Mouse (Mus musculus) gastrocnemius, postnatal 25 days (tissue): ENCODE data around the gene Arid2. TPM values are rescaled to one million over a fixed set of nuclear protein-coding genes. Genes with fewer than 3 reads are reported as not detected.
"Not testable (repeated sequence)": the region's sequence is repeated elsewhere in the genome, so short reads cannot be mapped to it uniquely, and the experiment has no call there.

Experiments
- DNase-seq: peaks from one replicate; pipeline ENCODE4 v3.0.0; 2022
- total RNA-seq, 2 experiments: library from RNA; stranded (reverse); gene quantifications; 1 replicate in 1 of 2; 2 replicates in 1 of 2; pipeline ENCODE4 v1.2.3; 2021

Gene Arid2
- total RNA-seq, 2 experiments from 2014 or later, result 11.8 to 13.0 TPM

DNA sequence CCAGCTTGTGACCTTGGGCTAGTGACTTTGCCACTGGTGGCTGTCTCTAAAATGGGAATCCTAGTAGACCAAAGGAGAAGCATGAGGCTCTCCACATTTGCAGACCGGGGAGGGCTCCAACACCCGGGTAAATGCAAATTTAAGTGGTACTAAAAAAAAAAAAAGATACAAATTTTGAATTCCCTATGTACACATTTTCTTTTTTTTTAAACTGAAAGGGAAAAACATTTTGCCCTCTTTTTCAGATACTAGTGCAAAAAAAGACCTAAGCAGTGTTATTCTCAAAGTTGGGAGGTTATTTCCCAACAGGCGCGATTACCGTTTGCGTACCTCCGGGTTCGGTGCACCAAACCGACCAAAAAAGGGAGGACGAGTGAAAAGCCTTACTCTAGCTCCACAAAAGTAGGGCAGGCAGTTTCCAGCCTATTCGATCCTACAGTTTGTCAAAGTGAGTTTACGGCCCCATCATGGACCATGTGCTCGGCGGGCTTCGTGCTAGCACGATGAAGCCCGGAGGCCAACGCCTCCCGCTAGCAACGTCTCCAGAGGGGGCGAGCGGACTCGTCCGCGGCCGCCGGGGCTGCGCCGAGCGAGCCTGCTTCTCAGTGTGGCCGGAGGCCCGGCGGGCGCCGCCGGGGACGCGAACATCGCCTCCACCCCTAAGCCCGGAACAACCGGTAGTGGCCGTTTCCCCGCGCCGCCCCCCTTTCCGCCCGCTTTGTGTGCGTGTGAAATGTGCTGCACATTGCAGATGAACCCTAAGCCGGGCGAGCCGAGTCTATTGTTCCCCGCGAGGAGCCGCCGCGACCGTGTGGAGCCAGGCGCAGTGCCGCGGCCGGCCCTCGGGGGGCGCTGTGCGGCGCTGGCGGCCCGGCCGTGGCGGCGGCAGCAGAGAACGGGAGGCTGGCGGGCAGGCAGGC, 1.0 kb upstream of the Arid2 start:
- peak; percentile 95 for DNase-seq

DNA sequence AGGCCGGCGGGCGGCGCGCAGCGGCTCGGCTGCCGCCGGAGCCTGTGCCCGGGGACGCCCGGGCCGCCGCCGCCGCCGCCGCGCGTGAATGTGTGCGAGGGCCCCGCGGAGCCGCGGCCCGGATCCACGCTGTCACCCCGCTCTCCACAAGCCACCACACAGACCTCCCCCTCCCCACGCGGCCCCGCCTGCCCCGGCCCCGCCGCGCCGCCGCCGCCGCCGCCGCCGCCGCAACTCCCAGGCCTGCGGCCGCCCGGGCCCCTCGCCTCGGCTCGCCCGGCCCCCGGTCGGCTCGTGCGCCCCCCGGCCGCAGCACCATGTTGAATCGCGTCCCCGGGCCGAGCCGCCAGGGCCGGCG, 404 bp upstream of the Arid2 start:
- no peak for DNase-seq

DNA sequence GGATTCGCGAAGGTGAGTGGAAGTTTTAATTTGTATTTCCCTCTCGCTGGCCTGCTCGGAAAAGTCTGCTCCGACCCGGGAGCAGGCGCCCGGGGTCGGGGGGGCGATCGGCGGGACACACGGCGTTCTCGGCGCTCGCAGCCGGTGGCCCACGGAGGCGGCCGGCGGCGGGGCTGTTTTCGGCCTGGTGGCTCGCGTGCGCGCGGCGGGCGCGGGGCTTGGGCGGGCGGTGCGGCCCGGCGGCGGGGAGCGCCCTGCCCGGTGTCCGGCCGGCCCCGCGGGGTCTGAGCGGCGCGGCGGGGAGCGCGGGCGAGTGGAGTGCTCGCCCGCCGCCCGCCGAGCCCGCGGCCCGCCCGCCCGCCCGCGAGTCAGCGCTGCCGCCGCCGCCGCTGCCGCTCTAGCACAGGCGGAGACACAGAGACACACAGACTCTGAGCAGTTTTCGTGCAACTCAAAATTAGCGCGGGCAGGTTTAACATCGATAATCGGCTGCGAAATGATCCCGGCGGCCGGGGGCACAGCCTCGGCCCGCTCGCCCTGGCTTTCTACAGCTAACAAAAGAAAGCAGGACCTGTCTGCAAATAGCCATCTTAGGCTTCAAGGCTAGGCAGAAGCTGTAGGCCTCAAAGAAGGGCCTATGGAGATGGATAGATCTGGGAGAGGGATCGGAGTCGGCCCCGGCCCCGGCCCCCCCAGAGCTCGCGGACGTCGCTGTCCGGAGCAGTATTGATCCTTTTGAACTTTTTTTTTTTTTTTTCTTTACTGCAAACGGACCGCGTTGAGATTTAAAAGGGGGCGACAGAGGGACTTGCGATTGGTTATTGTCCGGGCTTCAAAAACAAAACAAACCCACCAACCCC, 888 bp downstream of the Arid2 start:
- peak; percentile 45 for DNase-seq

DNA sequence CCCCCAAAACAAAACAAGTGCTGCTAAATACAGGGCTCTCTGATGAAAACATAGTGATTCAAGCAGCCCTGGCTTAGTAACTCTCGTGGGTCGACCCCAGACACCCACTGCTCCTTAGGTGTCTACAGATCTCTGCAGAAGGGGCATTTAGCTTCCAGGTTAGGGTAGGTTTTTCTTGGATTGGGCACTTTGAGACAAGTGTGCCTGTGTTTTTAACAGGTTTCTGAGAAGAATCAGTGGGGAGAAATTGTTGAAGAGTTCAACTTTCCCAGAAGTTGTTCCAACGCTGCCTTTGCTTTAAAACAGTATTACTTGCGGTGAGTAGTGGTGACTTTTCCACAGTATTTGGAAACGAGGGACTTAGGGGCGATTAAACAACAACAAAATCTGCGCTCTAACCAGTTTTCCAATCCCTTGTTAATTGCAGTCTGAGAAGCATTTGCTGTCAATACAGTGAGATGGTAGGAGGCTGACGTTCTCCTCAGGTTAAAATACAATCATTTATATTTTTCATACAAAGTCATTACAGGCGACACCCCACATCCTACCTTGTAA, 1.6 kb downstream of the Arid2 start:
- no peak for DNase-seq

DNA sequence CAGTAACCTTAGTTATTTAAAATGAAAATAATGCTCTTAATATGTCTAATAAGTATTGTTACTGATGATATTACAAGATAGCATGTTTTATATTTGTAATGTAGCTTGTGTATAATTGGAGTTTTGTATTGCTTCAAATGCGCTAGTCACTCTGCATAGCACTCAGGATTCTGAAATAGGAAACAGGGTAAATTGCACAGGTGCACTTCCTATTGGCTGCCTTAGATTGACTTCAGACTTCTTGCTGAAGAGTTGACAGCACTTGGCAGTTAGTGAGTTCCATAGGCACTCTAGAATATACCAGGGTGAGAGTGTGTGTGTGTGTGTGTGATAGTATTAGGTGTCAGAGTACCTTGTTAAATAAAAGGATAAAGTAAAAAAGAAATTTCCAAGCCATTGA, 2.7 kb downstream of the Arid2 start:
- DNase-seq, result no peak

DNA sequence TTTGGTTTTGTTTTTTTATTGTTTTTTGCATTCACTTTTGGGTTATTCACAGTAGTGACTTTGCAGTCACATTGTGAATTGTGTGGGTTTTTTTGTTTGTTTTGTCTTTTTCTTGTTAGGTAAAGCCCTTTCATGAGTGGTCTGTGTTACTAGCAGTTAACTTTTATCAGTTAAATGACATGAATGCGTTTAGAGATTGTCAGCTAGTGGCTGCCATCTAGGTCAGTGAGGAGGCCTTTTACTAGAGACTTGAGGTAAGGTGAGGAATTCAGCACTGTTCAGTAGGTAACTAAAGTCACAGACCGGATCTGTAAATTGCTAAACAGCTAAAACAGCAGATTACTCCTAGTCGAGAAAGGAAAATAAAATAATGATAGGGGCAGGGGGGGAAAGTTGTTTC, 6.1 kb downstream of the Arid2 start:
- DNase-seq, result no peak

DNA sequence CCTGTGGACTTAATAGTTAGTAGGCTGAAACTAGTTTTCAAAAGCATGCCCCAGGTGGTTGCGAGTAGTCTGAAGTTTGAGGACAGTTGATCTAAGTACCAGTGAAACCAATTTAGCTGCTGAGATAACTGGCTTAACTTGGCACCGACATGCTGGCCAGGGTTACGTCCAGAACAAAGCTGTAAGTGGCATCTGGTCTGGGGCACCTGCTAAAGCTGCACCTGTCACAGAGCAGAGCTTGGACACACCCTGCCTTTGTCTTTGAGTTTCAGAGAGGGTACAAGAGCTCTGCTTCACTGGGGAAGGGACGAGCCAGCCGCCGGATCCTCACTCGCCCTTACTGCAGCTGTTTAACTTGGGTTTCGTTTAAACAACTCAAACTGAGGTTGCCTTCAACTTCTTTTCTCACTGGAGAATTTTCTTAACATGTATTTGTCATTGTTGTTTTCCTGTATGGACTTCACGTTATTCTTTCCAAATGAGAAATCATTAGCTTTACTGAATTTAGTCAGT, 9.8 kb downstream of the Arid2 start:
- DNase-seq, result no peak

DNA sequence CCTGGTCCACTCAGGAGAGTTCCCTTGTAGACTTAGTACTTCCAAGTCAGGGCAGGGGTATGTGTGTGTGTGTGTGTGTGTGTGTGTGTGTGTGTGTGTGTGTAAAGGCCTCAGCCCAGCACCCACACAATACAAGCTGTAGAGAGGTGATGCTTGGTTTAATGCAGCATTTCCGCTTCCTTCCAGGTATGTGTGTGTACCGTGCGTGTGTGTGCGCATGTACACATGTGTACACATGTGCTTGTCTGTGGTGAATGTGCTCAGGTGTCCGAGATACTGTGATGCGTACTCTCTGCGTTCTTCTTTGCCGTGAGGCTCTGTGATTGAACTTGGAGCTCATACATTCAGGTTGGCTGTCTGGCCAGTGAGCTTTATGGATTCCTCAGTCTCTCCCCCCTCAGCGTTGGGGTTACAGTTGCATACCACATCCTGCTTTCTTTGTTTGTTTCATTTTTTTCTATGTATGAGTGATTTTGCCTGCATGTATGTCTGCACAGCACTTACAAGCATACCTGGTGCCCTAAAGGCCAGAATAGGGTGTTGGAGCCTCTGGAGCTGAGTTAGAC, 10.4 kb downstream of the Arid2 start:
- DNase-seq, result no peak

DNA sequence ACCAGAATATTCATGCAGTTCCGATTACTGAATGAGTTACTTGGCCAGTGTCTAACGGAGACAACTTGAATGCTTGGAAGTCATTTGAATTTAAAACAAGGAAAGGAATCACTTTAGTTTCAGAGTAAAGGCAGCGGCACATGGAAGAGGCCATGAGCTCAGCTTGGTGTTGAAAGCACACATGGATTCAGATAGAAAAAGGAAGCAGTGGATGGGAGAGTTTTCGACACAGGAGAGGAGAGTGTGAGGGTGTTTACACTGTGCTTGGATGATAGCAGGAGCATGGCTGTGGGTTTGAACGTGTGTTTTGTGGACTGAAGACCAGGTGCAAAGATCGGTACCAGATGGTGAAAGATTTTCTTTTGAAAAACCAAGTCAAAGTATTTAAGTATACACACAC, 22.0 kb downstream of the Arid2 start:
- no peak for DNase-seq

DNA sequence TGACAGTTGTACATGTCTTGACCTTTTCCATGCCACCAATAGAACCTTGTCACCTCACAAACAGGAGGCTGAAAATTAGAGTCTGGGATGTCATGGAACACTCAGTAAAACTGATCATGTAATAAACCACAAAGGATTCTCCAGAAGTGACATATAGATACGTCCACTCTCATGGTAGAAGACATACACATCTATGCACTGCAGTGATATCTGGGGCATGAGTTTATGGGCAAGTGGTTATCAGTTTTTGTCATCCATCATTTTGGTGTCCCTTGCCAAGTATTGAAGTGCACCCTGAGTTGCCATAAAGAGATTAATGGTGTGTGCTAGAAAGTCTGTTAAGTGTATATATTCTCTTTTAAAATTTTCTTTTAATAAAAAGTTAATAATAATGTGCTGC, 25.6 kb downstream of the Arid2 start:
- no peak for DNase-seq

DNA sequence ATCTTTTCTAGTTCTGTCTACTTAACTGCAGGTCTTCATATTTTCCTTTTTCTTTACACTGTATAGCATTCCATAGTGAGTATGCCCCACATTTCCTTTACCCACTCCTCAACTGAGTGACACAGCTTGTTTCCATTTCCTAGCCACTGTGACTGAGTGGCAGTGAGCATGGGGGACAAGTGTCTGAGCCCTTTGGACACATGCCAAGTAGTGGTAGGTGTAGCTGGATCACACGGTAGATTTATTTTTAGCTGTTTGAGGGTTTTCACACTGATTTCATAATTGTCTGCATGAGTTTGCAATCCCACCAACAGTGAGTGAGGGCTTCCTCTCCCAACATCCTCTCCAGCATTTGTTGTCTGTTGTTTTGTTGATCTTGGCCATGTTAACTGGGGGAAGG, 28.3 kb downstream of the Arid2 start:
- DNase-seq, result no peak

DNA sequence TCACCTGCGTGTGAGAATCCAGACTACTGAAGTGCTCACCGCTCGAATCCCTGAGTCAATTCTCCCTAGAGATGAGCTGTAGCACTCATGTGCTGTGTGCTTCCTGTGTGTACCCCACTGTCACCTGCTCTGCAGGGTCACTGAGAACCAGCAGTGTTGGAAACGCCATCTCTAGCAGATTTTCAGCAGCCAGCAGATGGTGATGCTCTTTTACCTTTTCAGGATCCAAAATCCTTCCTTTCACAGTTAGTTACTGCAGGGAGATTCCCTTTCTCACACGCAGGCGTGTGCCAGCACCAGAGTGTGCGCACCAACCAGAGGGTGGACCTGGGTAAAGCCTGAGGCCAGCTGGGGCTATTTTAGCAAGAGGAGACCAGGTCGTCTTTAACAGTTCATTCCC, 32.0 kb downstream of the Arid2 start:
- no peak for DNase-seq

DNA sequence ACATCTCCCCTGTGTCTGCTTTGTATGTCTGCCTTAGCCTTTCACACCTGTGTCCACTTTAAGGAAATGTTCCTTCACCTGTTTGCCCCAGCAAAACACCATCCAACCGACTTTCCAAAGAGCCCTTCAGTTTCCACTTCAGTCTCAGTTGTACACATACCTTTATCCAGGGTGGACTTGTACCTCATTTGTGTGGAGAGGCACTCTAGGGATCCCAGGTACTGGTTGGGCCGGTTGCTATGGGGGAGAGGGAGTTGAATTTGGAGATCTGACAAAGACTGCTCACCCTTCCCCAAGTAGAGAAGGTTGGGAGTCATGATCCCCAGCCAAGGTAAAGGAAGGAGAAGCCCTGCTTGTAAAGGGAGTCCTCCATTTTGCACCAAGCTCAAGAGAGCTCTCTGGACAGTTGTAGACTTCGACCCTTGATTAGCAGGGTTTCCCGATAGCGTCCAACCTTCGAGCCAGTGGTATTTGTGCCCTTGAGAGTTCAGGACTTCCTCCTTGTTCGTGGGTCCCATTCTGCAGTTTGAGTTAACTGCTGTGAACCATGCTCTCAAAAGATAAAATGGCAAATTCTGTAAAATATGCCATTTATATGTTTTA, 38.5 kb downstream of the Arid2 start:
- no peak for DNase-seq

DNA sequence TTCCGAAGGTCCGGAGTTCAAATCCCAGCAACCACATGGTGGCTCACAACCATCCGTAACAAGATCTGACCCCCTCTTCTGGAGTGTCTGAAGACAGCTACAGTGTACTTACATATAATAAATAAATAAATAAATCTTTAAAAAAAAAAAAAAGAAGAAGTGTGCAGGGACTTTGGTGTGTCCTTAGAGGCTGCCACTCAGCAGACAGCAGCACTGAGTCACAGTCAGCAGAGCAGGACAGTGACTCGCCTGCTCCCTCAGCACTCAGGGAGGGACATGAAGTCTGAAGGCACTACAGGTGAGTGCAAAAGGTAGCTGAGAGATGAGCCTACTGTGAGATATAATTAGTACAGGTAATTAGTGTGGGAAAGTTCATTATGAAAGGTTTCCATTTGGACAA, 41.4 kb downstream of the Arid2 start:
- not testable (repeated sequence) for DNase-seq

DNA sequence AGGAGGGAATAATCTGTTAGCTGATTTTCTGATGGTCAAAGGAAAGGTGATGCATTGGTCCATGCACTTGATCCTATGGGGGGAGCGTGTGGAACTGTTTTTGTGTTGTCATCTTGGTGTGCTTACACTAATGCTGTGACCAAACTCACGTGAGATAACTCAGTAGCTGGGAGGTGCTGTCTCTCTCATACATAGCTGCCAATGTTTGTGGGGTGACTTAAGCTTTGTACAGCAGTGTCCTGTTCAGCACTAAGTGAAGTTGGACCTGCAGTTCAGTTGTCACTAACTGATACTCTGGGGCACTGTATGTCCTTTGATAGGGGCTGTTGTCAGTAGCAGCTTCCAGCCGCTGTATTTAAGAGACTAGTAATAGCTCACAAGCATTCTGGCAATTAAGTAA, 43.2 kb downstream of the Arid2 start:
- no peak for DNase-seq

DNA sequence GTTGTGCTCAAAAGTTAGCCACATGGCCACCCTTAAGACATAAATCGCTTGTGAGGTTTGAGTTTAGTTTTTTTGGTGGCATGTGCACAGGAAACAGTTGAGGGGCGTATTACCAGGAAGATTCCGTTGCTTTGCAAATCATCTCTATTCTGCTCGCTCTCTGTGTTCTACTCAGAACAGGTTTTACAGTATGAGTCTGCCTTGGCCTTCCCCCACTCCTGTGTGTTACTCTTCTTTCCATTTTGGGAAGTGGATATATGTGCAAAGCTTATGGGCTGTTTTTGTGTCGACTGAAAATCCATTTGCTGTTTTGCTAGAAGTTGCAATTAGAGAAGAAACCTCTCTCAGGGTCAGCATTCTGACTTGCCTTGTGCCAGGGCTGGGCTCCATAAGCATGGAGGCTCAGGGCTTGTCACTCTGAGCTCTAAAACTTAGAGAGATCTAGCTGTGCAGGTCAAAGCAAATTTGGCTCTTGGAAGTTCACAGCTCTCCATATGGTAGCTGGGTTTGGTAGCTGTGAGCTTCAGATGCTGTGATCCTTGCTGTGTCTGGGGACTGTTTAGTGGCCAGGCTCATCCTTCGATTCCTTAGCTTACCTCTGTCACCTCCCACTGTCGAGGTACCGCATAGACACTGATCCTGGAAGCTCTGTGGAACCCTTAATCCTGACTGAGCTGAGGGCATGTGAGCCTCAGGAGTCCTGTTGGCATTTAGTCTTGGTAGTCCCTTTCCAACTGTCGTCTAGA, 45.3 kb downstream of the Arid2 start:
- DNase-seq, result no peak

DNA sequence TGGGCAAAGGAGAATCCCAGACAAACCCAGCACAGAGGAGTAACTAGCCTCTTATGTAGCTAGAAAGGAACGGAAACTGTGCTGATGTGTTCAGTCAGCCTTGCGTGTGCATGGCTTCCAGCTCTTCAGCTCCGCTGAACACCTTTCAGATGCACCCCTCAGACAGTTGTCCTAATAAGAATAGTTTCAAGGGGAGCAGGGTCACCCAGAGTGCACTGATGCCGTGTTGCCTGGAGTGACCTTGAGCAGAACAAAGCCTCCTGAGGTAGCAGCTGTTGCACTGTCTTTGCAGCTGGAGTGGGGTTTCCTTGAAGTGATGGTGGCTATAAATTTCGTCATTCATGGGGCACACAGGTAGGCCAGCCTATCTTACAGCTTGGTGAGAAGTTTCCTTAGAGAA, 46.0 kb downstream of the Arid2 start:
- no peak for DNase-seq

DNA sequence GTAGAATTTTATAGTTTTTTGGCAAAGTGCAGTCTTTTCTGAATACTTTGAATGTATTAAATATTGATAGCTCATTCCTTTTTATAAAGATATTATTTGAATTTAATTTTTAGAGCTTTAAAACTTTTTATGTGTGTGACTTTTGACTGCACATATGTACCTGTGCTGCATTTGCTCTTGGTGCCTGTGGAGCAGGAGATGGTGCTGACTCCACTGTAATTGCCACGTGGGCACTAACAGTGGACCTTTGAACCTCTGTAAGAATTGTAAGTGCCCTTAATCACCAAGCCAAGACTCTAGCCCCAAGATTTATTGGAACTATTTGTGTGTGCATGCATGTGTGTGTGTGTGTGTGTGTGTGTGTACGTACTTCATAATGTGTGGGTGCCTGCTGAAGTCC, 53.6 kb downstream of the Arid2 start:
- DNase-seq, result no peak

DNA sequence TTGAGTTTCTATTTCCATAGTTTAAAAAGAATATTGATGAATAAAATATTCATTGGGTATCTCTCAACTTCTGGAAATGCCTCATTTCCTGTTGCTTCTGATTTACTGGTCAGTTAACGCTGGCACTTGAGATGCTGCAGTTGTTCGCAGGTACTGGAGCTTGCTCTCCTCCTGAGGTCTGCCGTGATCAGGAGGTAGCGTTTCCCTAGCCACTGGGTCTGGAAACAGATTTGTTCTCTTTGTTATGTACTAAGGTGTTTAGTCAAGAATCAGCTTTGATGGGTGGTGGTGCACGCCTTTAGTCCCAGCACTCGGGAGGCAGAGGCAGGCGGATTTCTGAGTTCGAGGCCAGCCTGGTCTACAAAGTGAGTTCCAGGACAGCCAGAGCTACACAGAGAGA, 54.8 kb downstream of the Arid2 start:
- DNase-seq, result no peak

DNA sequence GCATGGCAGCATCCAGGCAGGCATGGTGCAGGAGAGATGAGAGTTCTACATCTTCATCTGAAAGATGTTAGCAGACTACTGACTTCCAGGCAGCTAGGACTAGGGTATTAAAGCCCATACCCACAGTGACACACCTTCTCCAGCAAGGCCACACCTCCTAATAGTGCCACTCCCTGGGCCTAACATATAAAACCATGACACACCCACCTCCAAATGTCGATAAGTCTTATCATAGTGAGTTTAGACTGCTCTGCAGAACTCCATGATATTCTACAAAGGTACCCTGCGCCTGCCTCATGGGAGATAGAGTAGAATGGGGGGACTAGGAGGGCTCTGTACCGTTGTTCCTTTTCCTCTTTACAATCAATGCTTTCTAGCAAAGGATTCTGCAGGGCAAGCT, 55.6 kb downstream of the Arid2 start:
- DNase-seq, result no peak

DNA sequence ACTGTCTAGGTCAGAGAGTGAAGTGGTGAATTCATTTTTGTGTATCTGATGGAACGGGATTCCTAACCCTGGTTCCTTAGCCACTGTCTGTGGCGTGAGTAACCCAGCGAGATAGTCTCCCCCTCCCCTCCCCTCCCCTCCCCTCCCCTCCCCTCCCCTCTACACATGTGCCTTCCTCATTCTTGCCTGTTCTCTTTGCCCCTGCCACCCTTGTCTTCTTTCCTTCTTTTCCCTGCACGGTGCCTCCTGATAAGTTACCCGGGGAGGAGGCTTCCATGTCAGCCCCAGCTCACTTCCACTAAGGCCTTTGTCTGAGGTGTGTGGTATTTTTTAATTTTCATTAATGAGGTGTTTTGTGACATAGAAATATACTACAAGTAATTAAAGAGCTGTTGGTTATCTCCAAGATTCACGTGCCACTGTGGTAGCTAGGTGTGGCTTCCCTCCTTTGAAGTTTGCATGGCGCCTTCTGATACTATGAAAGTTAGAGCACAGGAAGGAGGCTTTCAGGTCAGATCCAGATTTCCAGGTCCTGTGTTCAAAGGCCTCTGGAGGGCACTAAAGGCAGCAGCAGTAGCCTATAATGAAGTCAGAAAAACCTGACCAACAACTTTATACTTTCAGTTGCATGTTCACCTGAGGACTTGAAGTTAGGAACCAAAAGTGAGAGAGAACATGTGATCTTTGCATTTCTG, 57.4 kb downstream of the Arid2 start:
- DNase-seq, result no peak
